Mouse (Mus musculus) lung, postnatal 25 days (tissue): Measurements from ENCODE around the gene Pak6.

ENCODE experiments used
- DNase-seq: peaks from one replicate; pipeline ENCODE4 v3.0.0; 2022; ENCODE audit warnings: low spot score

Gene Pak6

DNA sequence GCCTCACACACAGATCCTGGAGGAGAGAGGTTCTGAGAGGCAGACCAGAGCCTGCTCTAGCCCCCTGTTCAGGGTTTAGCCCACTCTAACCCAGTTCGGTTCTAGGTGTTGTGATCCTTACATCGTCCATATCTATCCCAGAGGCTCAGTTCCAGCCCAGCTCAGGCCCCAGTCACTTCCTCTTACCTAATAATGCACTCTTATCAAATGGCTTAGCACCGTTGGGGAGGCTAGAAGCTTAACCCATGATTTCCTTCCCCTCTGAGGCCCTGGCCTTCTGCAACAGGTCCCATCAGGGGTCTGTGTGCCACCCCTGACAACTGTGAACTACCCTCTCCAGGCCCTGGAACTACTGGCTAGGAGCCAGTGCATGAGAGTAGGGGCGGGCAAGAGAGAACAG, 66.1 kb downstream of the Pak6 start:
- DNase-seq: no peak

DNA sequence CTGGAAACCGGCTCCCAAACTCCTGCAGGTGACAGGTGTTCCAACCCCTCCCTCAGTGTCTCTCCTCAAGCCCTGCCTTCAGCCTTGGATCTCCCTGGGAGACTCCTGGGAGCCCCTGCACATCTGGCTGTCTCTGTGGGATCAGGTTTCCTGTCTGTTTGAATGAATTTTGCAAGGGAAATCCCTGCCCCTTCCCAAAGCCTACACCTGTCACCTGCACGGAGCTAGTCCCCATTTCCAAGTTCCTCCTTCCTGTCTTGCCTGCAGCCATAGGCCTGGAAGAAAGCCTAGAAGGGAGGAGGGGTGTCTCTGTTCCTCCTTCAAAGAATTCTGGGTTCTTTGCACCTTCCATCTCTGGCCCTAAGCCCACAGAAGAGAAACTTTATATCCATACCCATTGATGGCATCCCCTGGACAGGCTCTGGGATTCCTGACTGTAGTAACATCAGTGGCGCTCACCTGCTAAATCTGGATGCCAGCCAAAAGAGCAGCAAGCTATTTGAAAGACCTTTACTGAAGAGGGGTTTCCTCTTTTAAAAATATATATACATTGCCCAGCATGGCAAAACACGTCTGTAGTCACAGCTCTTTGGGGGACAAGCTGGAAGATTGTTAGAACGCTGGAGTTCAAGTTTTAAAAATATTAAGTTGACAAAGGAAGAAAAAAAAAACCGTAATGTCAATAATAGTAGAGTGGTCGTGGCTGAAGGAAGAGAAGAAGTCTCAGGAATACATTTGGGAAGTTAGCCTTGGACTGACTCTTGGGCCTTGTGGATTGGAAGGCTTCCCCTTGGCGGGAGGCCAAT, 66.9 kb downstream of the Pak6 start:
- DNase-seq: no peak

DNA sequence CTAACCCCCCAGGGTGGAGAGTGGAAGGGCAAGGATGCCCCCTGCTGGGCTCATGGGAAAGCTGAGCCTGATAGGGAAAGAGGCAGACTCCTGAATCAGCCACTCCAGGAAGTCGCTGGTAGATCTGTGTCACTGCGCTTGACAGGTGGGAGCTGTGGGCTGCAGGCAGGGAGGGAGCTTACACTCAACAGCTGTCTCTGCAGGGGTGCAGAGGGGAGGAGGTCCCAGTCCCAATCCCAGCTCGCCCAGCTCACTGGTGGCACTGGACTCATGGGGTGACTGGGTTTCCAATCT, 67.5 kb downstream of the Pak6 start:
- peak; percentile 77 for DNase-seq

DNA sequence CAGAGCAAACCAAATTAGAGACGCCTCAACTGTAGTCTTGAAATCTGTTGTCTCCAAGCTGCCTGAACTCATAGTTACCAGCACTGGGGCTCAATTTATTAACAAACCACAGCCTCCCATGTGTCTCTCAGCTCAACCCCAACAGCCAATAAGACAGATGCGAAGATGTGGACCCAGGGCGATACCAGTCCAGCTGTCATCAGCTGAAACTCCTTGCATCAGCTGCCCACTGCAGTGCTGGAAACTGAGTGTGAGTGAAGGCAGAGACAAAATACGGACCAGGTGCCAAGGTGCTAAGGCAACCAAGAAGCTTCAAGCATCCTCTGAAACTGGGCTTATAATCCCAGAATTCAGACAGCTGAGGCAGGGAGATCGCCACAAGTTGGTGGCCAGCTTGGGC, 68.9 kb downstream of the Pak6 start:
- no peak for DNase-seq

DNA sequence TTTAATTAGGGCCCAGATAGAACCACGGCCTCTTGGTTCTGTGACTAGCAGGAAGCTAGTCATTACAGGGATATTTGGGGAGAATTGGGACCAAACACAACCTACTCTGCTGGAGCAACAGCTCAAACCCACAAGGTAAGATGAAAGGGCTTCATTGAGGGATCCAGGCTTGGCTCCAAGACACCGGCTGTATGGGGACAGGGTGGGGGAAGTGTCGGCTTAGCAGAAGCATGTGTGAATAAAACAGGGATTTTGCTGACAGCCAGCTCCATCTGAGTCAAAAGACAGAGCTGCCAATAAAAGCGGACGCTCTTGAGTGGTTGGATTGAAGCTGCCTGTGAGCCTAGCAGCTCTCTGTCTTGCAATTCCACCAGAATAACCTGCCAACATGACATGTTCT, 70.2 kb downstream of the Pak6 start:
- no peak for DNase-seq

DNA sequence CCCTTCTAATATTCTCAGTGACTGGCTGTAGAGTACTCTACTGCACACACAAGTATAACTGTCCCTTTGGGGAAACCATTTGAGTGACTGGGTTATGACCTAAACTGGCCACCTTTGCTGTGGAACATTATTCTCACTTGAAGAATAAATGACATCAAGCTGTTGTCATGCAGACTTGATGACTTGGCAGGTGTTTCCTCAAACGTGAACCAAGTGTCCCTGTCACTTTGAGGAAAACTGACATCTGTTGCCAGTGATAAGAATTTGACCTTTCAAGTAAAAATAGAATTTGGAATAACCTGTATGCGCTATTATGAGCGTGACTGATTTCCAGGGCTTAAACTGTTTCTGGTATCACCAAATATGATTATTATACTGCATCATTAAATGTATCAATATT, 77.2 kb downstream of the Pak6 start:
- DNase-seq: no peak

DNA sequence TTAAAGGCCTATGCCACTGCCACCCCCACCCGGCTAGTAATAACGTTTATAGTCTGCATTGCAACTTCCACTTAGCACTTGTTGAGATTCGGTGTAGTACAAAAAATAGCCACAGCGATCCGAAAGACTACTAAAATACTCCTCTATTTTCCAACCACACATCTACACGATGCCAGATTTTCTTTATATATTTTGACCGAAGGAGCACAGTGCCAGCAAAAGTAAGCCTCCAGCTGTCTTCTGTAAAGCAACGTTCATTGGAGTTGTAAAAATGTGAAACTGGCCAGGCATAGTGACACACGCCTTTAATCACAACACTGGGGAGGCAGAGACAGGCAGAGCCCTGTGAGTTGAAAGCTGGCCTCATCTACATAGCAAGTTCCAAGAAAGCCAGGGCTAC, 78.1 kb downstream of the Pak6 start:
- no peak for DNase-seq

DNA sequence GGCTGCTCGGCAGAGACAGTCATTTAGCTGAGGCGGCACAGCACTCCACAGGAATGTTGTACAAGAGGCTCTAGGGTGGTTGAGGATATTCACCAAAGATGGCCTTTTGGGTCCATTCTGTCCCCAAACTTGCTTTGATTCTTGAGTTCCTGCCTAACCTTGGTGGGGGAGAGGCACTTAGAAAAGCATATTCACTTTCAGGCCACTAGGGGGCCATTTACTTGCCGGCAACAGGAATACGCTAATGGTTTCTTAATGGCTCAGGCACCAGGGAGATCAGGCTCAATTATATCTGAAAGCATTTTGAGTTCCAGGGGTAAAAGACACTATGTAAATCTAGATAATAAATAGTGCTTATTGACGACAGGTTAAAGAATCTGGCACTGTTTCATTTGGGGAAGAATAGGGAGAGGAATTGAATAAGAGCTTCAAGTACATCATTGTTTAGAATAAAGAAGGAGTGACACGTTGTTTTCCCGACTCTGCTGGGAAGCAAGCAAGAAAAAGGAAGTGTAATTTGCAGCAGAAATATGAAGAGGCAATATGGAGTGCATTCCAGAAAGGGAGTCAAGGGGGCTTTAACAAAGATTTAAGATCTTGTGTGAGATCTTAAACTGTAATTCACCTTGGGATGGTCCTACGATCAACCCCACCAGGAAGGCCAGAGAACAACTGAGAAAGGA, 80.3 kb downstream of the Pak6 start:
- DNase-seq: peak; percentile 76

DNA sequence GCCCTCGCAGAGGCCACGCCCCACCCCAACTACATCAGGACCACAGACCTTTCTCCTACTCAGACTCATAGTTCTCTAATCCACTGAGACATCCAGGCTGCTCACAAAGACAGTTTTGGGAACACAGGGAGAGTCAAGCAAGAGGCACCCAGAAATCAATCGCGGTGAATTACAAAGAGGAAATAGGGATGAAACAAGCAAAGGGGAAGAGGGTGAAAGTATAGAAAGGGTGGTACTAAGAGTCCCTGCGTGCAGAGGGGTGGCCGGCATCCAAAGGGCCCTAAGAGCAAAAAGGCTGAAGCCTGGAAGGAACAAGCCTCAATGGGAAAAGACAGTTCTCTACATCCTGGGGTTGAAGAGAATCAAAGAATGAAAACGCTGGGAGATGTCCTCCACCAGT, 81.5 kb downstream of the Pak6 start:
- no peak for DNase-seq

DNA sequence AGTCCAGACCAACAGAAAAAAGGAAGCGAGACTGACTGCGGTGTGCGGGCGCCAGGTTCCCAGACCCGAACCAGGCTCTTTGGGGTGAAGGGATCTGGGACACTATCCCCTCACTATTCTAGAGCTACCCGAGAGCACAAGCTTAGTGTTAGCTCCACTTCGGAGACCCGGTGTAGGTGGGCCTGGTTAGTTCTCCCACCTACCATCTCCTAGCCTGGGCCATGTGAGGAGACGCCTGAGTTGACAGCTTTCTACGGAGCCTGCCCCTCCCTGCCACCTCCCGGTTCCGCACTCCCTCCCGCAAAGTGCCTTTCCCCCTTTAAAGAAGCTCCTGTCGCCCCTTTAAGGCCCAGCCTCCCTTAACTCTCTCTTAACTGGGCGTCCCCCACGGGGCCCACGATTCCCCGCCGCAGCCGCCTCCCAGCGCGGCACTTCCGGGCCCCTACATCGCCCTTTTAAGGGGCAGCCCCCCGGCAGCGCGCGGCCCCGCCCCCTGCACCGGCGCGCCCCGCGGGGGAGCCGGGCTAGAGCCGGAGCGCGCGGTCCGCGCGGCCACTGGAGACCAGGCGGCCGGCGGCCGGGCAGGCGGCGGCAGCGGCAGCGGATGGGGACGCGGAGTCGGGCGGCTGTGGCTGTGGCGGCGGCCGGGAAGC, 82.3 kb downstream of the Pak6 start, which contains the start of gene Inafm2:
Gene Inafm2, plus strand, starts transcription at position 527 of the 653 bp plus-strand sequence.
- DNase-seq: peak; percentile 94

DNA sequence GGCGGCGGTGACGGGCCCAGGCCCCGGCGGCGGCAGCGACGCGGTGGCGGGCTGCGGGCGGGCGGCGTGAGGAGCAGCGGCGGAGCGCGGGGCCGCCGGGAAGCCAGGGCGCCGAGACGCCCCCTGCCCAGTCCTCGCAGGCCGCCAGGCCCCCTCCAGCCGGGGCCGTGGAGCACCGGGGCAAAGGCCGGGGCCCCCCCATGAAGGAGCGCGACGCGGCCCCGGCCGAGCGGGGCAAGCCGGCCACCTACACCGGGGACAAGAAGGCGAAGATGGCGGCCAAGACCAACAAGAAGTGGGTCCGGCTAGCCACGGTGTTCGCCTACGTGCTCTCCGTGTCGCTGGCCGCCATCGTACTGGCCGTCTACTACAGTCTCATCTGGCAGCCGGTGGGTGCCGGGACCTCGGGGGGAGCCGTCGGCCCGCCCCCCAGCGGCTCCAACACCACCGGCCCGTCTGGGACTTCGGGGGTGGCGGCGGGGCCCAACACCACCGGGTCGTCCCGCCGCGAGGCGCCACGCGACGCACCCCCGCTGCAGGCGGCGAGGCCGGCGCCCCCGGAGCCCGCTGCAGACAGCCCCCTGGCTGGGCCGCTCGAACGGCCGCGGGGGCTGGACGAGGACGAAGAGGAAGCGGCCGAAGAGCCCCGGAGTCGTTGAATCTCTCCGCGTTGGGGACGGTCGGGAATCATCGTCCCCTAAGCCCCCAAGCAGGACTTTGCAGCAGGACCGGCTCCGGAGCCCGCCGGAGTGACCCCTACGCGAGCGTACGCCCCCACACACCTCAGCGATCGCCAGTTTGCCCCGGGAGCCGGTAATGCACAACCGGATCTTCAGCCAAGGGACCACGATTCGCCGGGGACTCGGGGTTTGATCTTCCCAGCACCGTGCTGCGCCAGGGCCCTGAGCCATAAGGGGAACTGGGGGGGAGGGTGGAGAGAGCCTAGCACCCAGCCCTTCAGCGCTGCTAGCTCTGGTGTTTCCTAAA, 83.1 kb downstream of the Pak6 start:
- DNase-seq: no peak

DNA sequence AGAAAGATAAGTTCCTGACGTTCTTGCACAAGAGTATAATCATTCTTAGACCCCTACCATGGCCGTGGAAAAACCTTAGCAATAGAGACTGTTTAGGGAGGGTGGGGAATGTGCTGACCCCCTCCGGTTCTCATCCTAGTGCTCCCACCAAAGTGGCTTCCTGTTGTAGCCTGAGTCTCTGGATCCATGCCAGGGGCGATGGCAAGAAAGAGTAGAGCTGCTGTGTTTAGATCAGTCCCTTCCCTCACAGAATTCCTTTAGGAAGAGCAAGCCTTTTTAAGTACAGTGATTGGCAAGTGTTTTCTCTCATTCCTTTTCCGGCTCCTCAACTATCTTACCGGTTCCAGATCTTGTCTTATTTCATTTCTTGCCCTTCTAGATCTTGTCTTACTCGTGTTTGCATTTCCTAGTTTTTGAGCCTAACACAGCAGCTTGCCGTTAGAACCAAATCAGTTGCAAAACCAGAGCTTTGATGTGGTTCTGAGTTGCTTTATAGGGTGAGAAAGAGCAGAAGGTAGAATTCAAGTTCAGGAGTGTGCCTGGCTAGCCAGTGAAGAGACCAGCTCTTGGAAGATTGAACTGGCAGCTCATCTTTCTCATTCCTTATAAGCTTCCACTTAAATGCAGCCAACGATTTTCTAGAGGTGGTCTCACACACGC, 84.3 kb downstream of the Pak6 start:
- peak; percentile 50 for DNase-seq
